Mouse (Mus musculus) thymus, adult 2 months (tissue): ENCODE data around the gene Zfp462. TPM values are rescaled to one million over a fixed set of nuclear protein-coding genes. Genes with fewer than 3 reads are reported as not detected.

Source experiments
- DNase-seq: peaks from one replicate; pipeline ENCODE4 v3.0.0; 2021
- H3K27ac ChIP-seq: fragments of 200-500 bp; 2 replicates; pipeline ENCODE4 v1.5.1; 2012; ENCODE audit warnings: low read length, control low read depth; ENCODE audit not compliant: control insufficient read depth, insufficient read depth
- H3K27me3 ChIP-seq: fragments of 200-500 bp; 2 replicates; pipeline ENCODE4 v1.6.1; 2012; ENCODE audit warnings: mild to moderate bottlenecking, low read length, moderate library complexity, mixed read lengths; ENCODE audit not compliant: control insufficient read depth, insufficient read depth
- H3K36me3 ChIP-seq: fragments of 200-500 bp; 2 replicates; pipeline ENCODE4 v1.6.1; 2012; ENCODE audit warnings: mild to moderate bottlenecking, low read length, moderate library complexity; ENCODE audit not compliant: control insufficient read depth, insufficient read depth
- H3K4me1 ChIP-seq: fragments of 200-500 bp; replicated peaks from 2 replicates; pipeline ENCODE4 v1.6.1; 2012; ENCODE audit warnings: low read length; ENCODE audit not compliant: control insufficient read depth, insufficient read depth
- H3K4me3 ChIP-seq: fragments of 200-500 bp; 2 replicates; pipeline ENCODE4 v1.5.1; 2012; ENCODE audit warnings: mild to moderate bottlenecking, low read length, control low read depth, moderate library complexity; ENCODE audit not compliant: control insufficient read depth, insufficient read depth
- CTCF ChIP-seq: fragments of 200-500 bp; IDR thresholded peaks from 2 replicates; pipeline ENCODE4 v1.5.1; 2012; ENCODE audit warnings: mild to moderate bottlenecking, control low read depth, low read length, moderate library complexity, borderline replicate concordance; ENCODE audit not compliant: control insufficient read depth, poor library complexity, insufficient read depth; ENCODE audit errors: extremely low read depth
- POLR2A ChIP-seq: fragments of 200-500 bp; IDR thresholded peaks from 2 replicates; pipeline ENCODE4 v1.6.1; 2012; ENCODE audit warnings: mild to moderate bottlenecking, low read length, control low read depth, moderate library complexity; ENCODE audit not compliant: control insufficient read depth, poor library complexity, insufficient read depth; ENCODE audit errors: extremely low read depth
- WGBS: fragments of 180-500 bp; shearing (Covaris S2); methylation state at CpG from one replicate; pipeline ENCODE4 v1.1.7; 2018; 5-methylcytosine and 5-hydroxymethylcytosine counted together
- polyA plus RNA-seq: library from polyadenylated mRNA; depleted of rRNA; stranded (reverse); fragments of >200 nt; gene quantifications from 2 replicates; pipeline ENCODE4 v1.2.3, GENCODE M21; 2012; rRNA removed

The Zfp462 gene
- 1.9 and 2.0 TPM in 2 replicates for polyA plus RNA-seq

- no peak within 1 kb of the TSS for H3K27ac ChIP-seq
These were observed at the start of gene Zfp462 for GRCm38 (mm10) chr4:54944921-54945430. Zfp462 (plus strand) TSS chr4:54945048.

GRCm38 (mm10) chr4:54896017-54896416 lies 48.8 kb upstream of the Zfp462 start:
- 99% methylated on average over 4 of the region's 4 CpGs for WGBS
- H3K27ac ChIP-seq, result no peak overlapping the region
- no peak for TF ChIP-seq CTCF
- TF ChIP-seq POLR2A, result no peak
- H3K4me3 ChIP-seq, result no peak overlapping the region
- H3K36me3 ChIP-seq, result no peaks in the 10 kb centered on the region
- no peak for DNase-seq
- no peaks in the 10 kb centered on the region for H3K4me1 ChIP-seq
- no peaks in the 10 kb centered on the region for H3K27me3 ChIP-seq

More at GRCm38 (mm10) chr4:54944921-54945430, at the start of gene Zfp462:
- Histone ChIP-seq H3K27me3 (peaks cover 4% of the 10 kb centered on the region), H3K36me3 (no peaks in the 10 kb centered on the region), H3K4me1 (no peaks in the 10 kb centered on the region), H3K4me3 (no peak within 1 kb of the TSS)
- no peak for DNase-seq
- 2% methylated on average over 43 of the region's 43 CpGs for WGBS
- TF ChIP-seq POLR2A (no peak), CTCF (no peak)

DNA sequence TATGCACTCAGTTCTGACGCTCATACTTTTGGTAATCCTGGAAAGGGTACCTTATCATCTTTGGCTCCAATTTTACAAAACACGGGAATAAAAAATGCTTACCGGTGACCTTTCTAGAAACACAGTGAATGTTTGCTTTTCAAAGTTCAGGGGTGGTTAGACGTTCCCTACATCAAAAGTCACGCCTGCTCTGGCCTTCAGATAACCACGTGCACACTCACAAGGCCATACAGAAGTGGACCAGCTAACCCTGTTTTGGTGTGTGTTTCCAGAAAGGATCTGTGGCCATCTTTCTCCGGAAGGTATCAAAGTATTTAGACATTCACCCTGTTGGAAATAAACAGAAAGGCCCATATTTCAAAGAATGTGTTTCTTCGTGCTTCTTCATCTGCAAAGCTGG lies 40.2 kb upstream of the Zfp462 start:
- TF ChIP-seq POLR2A, result no peak
- TF ChIP-seq CTCF, result no peak
- no peak for DNase-seq
- Histone ChIP-seq H3K4me1 (no peaks in the 10 kb centered on the region), H3K36me3 (no peaks in the 10 kb centered on the region), H3K4me3 (no peak overlapping the region), H3K27me3 (no peaks in the 10 kb centered on the region), H3K27ac (no peak overlapping the region)
- WGBS, result 95% methylated on average over 8 of the region's 8 CpGs

- WGBS, result 90% methylated on average over 7 of the region's 7 CpGs
- H3K27me3 ChIP-seq, result no peaks in the 10 kb centered on the region
- no peak for DNase-seq
- no peak overlapping the region for H3K4me3 ChIP-seq
- no peak for TF ChIP-seq CTCF
- no peak for TF ChIP-seq POLR2A
- H3K4me1 ChIP-seq, result no peaks in the 10 kb centered on the region
- H3K36me3 ChIP-seq, result no peaks in the 10 kb centered on the region
- no peak overlapping the region for H3K27ac ChIP-seq
These were observed 39.4 kb upstream of the Zfp462 start for GRCm38 (mm10) chr4:54905399-54905953.

DNA sequence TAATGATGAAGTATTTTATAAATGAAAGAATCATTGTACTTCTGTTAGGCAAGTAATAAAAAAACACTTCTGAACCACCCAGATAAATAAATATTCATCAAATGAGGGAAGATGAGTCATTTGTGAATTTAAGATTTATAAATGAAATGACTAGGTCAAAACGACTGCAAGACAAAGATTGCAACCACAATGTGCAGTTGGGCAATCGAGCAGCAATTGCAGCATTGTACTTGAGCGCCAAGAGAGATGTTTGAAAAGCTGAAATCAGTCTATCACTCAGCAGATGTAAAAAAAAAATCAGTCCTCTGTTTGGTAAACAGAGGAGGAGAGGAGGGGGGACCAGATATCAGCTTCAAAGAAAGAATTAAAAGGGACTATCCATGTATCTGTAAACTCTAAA lies 34.5 kb upstream of the Zfp462 start:
- Histone ChIP-seq H3K27me3 (no peaks in the 10 kb centered on the region), H3K36me3 (no peaks in the 10 kb centered on the region), H3K4me1 (no peaks in the 10 kb centered on the region), H3K27ac (no peak overlapping the region), H3K4me3 (no peak overlapping the region)
- TF ChIP-seq CTCF (no peak), POLR2A (no peak)
- WGBS, result 90% methylated on average over 3 of the region's 3 CpGs
- DNase-seq, result no peak

DNA sequence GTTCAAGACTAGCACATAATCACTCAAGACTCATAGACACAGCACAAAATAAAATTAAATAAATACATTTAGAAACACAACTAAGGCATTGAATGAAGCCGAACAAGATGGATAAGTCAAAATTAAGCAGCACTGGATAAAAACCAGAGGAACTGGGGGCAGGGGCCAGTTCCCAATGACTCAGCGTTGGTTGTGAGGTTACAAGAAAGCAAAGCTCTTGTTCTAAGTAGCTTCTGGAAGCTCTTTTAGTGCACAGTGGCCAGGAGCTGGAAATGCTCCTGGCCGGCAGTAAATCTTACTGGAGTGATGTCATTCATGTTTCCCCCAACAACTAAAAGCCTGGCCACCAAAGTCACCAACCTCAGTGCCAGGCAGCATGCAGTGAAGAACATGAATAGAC lies 26.6 kb upstream of the Zfp462 start:
- 55% methylated on average over 3 of the region's 3 CpGs for WGBS
- TF ChIP-seq CTCF (no peak), POLR2A (no peak)
- no peaks in the 10 kb centered on the region for H3K4me1 ChIP-seq
- no peak overlapping the region for H3K27ac ChIP-seq
- H3K4me3 ChIP-seq, result no peak overlapping the region
- DNase-seq, result no peak
- H3K27me3 ChIP-seq, result no peaks in the 10 kb centered on the region
- no peaks in the 10 kb centered on the region for H3K36me3 ChIP-seq

GRCm38 (mm10) chr4:54923386-54923785 lies 21.5 kb upstream of the Zfp462 start:
- TF ChIP-seq CTCF (no peak), POLR2A (no peak)
- 96% methylated on average over 2 of the region's 2 CpGs for WGBS
- Histone ChIP-seq H3K36me3 (no peaks in the 10 kb centered on the region), H3K4me1 (no peaks in the 10 kb centered on the region), H3K4me3 (no peak overlapping the region), H3K27me3 (no peaks in the 10 kb centered on the region), H3K27ac (no peak overlapping the region)
- DNase-seq, result no peak
